Mouse (Mus musculus): ENCODE results near the gene Cbx2. TPM values are rescaled to one million over a fixed set of nuclear protein-coding genes. Genes with fewer than 3 reads are reported as not detected.

The Cbx2 gene
- polyA plus RNA-seq, 2 experiments, result 29.1 to 35.7 TPM

GRCm38 (mm10) chr11:119054351-119055345, 31.9 kb downstream of the Cbx2 start:
- no peak overlapping the region for H3K9ac ChIP-seq (ENCODE audit: low read depth, low read length, severe bottlenecking)
- 2% methylated on average over 46 of the region's 47 CpGs for WGBS
- no peak for DNase-seq (ENCODE audit: low spot score)

GRCm38 (mm10) chr11:119055571-119056131, 32.9 kb downstream of the Cbx2 start:
- DNase-seq (ENCODE audit: low spot score) (no peak), ATAC-seq (ENCODE audit: low FRiP score, low read depth) (no peak)
- H3K4me1 ChIP-seq (ENCODE audit: control insufficient read depth, insufficient read depth, low read length), result peaks cover 43% of the 10 kb centered on the region
- H3K27me3 ChIP-seq (ENCODE audit: control insufficient read depth, insufficient read depth, low read length), result peaks cover 84% of the 10 kb centered on the region
- no peaks in the 10 kb centered on the region for H3K36me3 ChIP-seq (ENCODE audit: control insufficient read depth, insufficient read depth, low read length)
- no peak overlapping the region for H3K27ac ChIP-seq (replicated peaks; ENCODE audit: low read depth, low read length)
- 2% methylated on average over 32 of the region's 32 CpGs for WGBS
- no peak for TF ChIP-seq POLR2A (IDR thresholded peaks at IDR 0.05; ENCODE audit: borderline replicate concordance, extremely low read depth, insufficient read depth, insufficient read length)
- no peaks in the 10 kb centered on the region for H3K9me3 ChIP-seq (ENCODE audit: control insufficient read depth, low read length)
- H3K9ac ChIP-seq (ENCODE audit: low read depth, low read length, severe bottlenecking), result no peak overlapping the region
- H3K4me2 ChIP-seq (replicated peaks; ENCODE audit: low read depth, low read length, severe bottlenecking), result peak overlapping the region; percentile 98
- peak overlapping the region; percentile 61 for H3K4me3 ChIP-seq (replicated peaks; ENCODE audit: low read length)

More at GRCm38 (mm10) chr11:119054351-119055345, 31.9 kb downstream of the Cbx2 start:
- no peak for TF ChIP-seq POLR2A (IDR thresholded peaks at IDR 0.05; ENCODE audit: borderline replicate concordance, extremely low read depth, insufficient read depth, insufficient read length)
- H3K4me2 ChIP-seq (replicated peaks; ENCODE audit: low read depth, low read length, severe bottlenecking), result peak overlapping the region; percentile 90
- peaks cover 43% of the 10 kb centered on the region for H3K4me1 ChIP-seq (ENCODE audit: control insufficient read depth, insufficient read depth, low read length)
- no peak overlapping the region for H3K27ac ChIP-seq (replicated peaks; ENCODE audit: low read depth, low read length)
- peak overlapping the region; percentile 33 for H3K4me3 ChIP-seq (replicated peaks; ENCODE audit: low read length)
- no peak for ATAC-seq (ENCODE audit: low FRiP score, low read depth)
- no peaks in the 10 kb centered on the region for H3K36me3 ChIP-seq (ENCODE audit: control insufficient read depth, insufficient read depth, low read length)
- peaks cover 84% of the 10 kb centered on the region for H3K27me3 ChIP-seq (ENCODE audit: control insufficient read depth, insufficient read depth, low read length)
- H3K9me3 ChIP-seq (ENCODE audit: control insufficient read depth, low read length), result no peaks in the 10 kb centered on the region

- no peak for TF ChIP-seq POLR2A (IDR thresholded peaks at IDR 0.05; ENCODE audit: borderline replicate concordance, extremely low read depth, insufficient read depth, insufficient read length)
- 2% methylated on average over 56 of the region's 65 CpGs for WGBS
- peaks cover 83% of the 10 kb centered on the region for H3K27me3 ChIP-seq (ENCODE audit: control insufficient read depth, insufficient read depth, low read length)
- ATAC-seq (ENCODE audit: low FRiP score, low read depth) (peak; percentile 15; the same call in 1 of the 2 replicates), DNase-seq (ENCODE audit: low spot score) (no peak)
- H3K27ac ChIP-seq (replicated peaks; ENCODE audit: low read depth, low read length), result peak overlapping the region; percentile 58; the same call in 1 of the 2 replicates
- peak overlapping the region; percentile 98 for H3K4me2 ChIP-seq (replicated peaks; ENCODE audit: low read depth, low read length, severe bottlenecking)
- peak overlapping the region; percentile 61 for H3K4me3 ChIP-seq (replicated peaks; ENCODE audit: low read length)
- H3K9ac ChIP-seq (ENCODE audit: low read depth, low read length, severe bottlenecking), result peak overlapping the region; percentile 93
- no peaks in the 10 kb centered on the region for H3K36me3 ChIP-seq (ENCODE audit: control insufficient read depth, insufficient read depth, low read length)
- H3K4me1 ChIP-seq (ENCODE audit: control insufficient read depth, insufficient read depth, low read length), result peaks cover 43% of the 10 kb centered on the region
- no peaks in the 10 kb centered on the region for H3K9me3 ChIP-seq (ENCODE audit: control insufficient read depth, low read length)
These were observed 33.8 kb downstream of the Cbx2 start for GRCm38 (mm10) chr11:119056301-119057211.

- ATAC-seq (ENCODE audit: low FRiP score, low read depth) (no peak), DNase-seq (ENCODE audit: low spot score) (no peak)
- Histone ChIP-seq H3K27ac (replicated peaks; ENCODE audit: low read depth, low read length) (no peak overlapping the region), H3K9ac (ENCODE audit: low read depth, low read length, severe bottlenecking) (peak overlapping the region; percentile 93), H3K4me3 (replicated peaks; ENCODE audit: low read length) (peak overlapping the region; percentile 61), H3K4me1 (ENCODE audit: control insufficient read depth, insufficient read depth, low read length) (peaks cover 42% of the 10 kb centered on the region), H3K9me3 (ENCODE audit: control insufficient read depth, low read length) (no peaks in the 10 kb centered on the region), H3K36me3 (ENCODE audit: control insufficient read depth, insufficient read depth, low read length) (no peaks in the 10 kb centered on the region), H3K27me3 (ENCODE audit: control insufficient read depth, insufficient read depth, low read length) (peaks cover 79% of the 10 kb centered on the region), H3K4me2 (replicated peaks; ENCODE audit: low read depth, low read length, severe bottlenecking) (peak overlapping the region; percentile 98)
- 4% methylated on average over 9 of the region's 9 CpGs for WGBS
- no peak for TF ChIP-seq POLR2A (IDR thresholded peaks at IDR 0.05; ENCODE audit: borderline replicate concordance, extremely low read depth, insufficient read depth, insufficient read length)
These were observed 34.5 kb downstream of the Cbx2 start for GRCm38 (mm10) chr11:119057291-119057690.

Data from limb, embryonic 14.5 days (tissue).